ENCODE assay signal across 9 mouse cellular contexts in genomic region chr7:81858236-81858635, GRCm38 (mm10). TPM values are rescaled to one million over a fixed set of nuclear protein-coding genes. Genes with fewer than 3 reads are reported as not detected.
DNase-seq lines count a peak whose midpoint lies in the region; ATAC-seq and TF ChIP-seq lines count a peak whose summit lies in the region.
"Had no signal": no experiment of that assay in that cellular context is flagged by ENCODE, and none has a peak within 500 bp of the region (broad histone marks: within the 10 kb centered on the region; RNA-seq: fewer than 3 reads in every experiment).

No protein-coding gene starts in this region.

- H3K4me2 ChIP-seq in heart, embryonic 15.5 days = peak overlapping the region; percentile 92
- peak overlapping the region; percentile 96 for H3K4me2 ChIP-seq in hindbrain, embryonic 14.5 days (replicated peaks)
- H3K4me2 ChIP-seq in midbrain, embryonic 14.5 days (ENCODE audit: low read length) = peak overlapping the region; percentile 96

- H3K9ac ChIP-seq in heart, embryonic 15.5 days = 0 out of 2 replicates have a peak overlapping the region, but pooled peaks have one; percentile 16
- H3K9ac ChIP-seq in hindbrain, embryonic 14.5 days = peak overlapping the region; percentile 78; the same call in 1 of the 2 replicates
- peak overlapping the region; percentile 72; the same call in 1 of the 2 replicates for H3K9ac ChIP-seq in midbrain, embryonic 14.5 days (replicated peaks; ENCODE audit: low read length)

- ATAC-seq in heart, embryonic 15.5 days (replicated peaks; ENCODE audit: insufficient number of reproducible peaks, insufficient read depth, low FRiP score, low read depth) = no peak
- ATAC-seq in hindbrain, embryonic 14.5 days (ENCODE audit: low FRiP score) = no peak
- no peak for ATAC-seq in midbrain, embryonic 14.5 days (ENCODE audit: low FRiP score, low TSS enrichment)
- ATAC-seq in frontal cortex, adult (ENCODE audit: low TSS enrichment) = no peak

- peaks cover 57% of the 10 kb centered on the region for H3K4me1 ChIP-seq in heart, embryonic 15.5 days (replicated peaks)
- H3K4me1 ChIP-seq in cortical plate, adult 2 months (ENCODE audit: control insufficient read depth, insufficient read depth, low read length) = peaks cover 11% of the 10 kb centered on the region
- H3K4me1 ChIP-seq in hindbrain, embryonic 14.5 days (replicated peaks; ENCODE audit: control insufficient read depth, insufficient read depth, low read length) = peaks cover 23% of the 10 kb centered on the region
- H3K4me1 ChIP-seq in midbrain, embryonic 14.5 days (ENCODE audit: control insufficient read depth, insufficient read depth, low read length) = peaks cover 17% of the 10 kb centered on the region; the same call in 1 of the 2 replicates

- 18% methylated on average over 9 of the region's 9 CpGs for whole genome bisulfite sequencing in heart, embryonic 15.5 days
- WGBS in hindbrain, embryonic 14.5 days = 7% methylated on average over 9 of the region's 9 CpGs
- WGBS in midbrain, embryonic 14.5 days = 7% methylated on average over 9 of the region's 9 CpGs

- no peak overlapping the region for H3K27ac ChIP-seq in heart, embryonic 15.5 days
- no peak overlapping the region for H3K27ac ChIP-seq in cortical plate, adult 2 months (ENCODE audit: insufficient read depth, low read length)
- H3K27ac ChIP-seq in hindbrain, embryonic 14.5 days = no peak overlapping the region
- H3K27ac ChIP-seq in midbrain, embryonic 14.5 days (replicated peaks; ENCODE audit: low read depth, low read length) = no peak overlapping the region

- no peaks in the 10 kb centered on the region for H3K36me3 ChIP-seq in heart, embryonic 15.5 days
- H3K36me3 ChIP-seq in hindbrain, embryonic 14.5 days (replicated peaks; ENCODE audit: control insufficient read depth, insufficient read depth) = no peaks in the 10 kb centered on the region
- no peaks in the 10 kb centered on the region for H3K36me3 ChIP-seq in midbrain, embryonic 14.5 days (ENCODE audit: control insufficient read depth, insufficient read depth, low read length)

- no peaks in the 10 kb centered on the region for H3K9me3 ChIP-seq in heart, embryonic 15.5 days (replicated peaks)
- H3K9me3 ChIP-seq in hindbrain, embryonic 14.5 days (ENCODE audit: control insufficient read depth, low read length) = no peaks in the 10 kb centered on the region
- no peaks in the 10 kb centered on the region for H3K9me3 ChIP-seq in midbrain, embryonic 14.5 days (ENCODE audit: control insufficient read depth, low read length)

- no peak for TF ChIP-seq CTCF in cortical plate, adult 2 months (IDR thresholded peaks at IDR 0.05; ENCODE audit: extremely low read depth, insufficient read depth, low read length)

- TF ChIP-seq POLR2A in cortical plate, adult 2 months (IDR thresholded peaks at IDR 0.05; ENCODE audit: extremely low read depth, insufficient read depth, low read length) = no peak

- no peaks in the 10 kb centered on the region for H3K27me3 ChIP-seq in heart, embryonic 15.5 days
- peaks cover 7% of the 10 kb centered on the region; the same call in 1 of the 2 replicates for H3K27me3 ChIP-seq in hindbrain, embryonic 14.5 days (ENCODE audit: control insufficient read depth, insufficient read depth, low read length)
- H3K27me3 ChIP-seq in midbrain, embryonic 14.5 days (ENCODE audit: control insufficient read depth, insufficient read depth, low read length) = peaks cover 12% of the 10 kb centered on the region; the same call in 1 of the 2 replicates

- no peak for DNase-seq in heart, postnatal 4 days
- DNase-seq in hindbrain, embryonic 14.5 days (ENCODE audit: low spot score) = no peak
- no peak for DNase-seq in midbrain, embryonic 14.5 days
- no peak for DNase-seq in spleen, adult 18-20 months
- DNase-seq in cerebellum, adult 11-12 months = no peak
- DNase-seq: kidney, adult 8-10 months had no signal

- H3K4me3 ChIP-seq in heart, embryonic 15.5 days = peak overlapping the region; percentile 72
- H3K4me3 ChIP-seq in cortical plate, adult 2 months (ENCODE audit: insufficient read depth, low read length) = peak overlapping the region; percentile 53; the same call in 1 of the 2 replicates
- 0 out of 2 replicates have a peak overlapping the region, but pooled peaks have one; percentile 71 for H3K4me3 ChIP-seq in hindbrain, embryonic 14.5 days (replicated peaks; ENCODE audit: low read length)
- 0 out of 2 replicates have a peak overlapping the region, but pooled peaks have one; percentile 57 for H3K4me3 ChIP-seq in midbrain, embryonic 14.5 days (replicated peaks; ENCODE audit: low read depth, low read length)

RNA-seq across cellular contexts. Expression of gene Tm6sf1, which starts 0.6 kb away (rescaled TPM):
- polyA plus RNA-seq in heart, embryonic 15.5 days (2015; fragmentation: Nextera tagmentation; extraction: Ambion mirVana) = 28.2 and 33.6 TPM in 2 replicates
- total RNA-seq in heart, postnatal 4 days (2021) = 10 to 100 TPM; 11.8 to 20.6 TPM
- polyA plus RNA-seq in cortical plate, adult 2 months (2012; rRNA removed) = 37.1 and 43.4 TPM in 2 replicates
- 14.7 and 15.0 TPM in 2 replicates for polyA plus RNA-seq in hindbrain, embryonic 14.5 days (2014; fragmentation: Nextera tagmentation; extraction: Ambion mirVana)
- 6.7 and 10.9 TPM in 2 replicates for polyA plus RNA-seq in midbrain, embryonic 14.5 days (2014; fragmentation: Nextera tagmentation; extraction: Ambion mirVana)

RNA-seq across cellular contexts. Expression of gene Gm10160, which starts 2.6 kb away (rescaled TPM):
- polyA plus RNA-seq in heart, embryonic 15.5 days (2015; fragmentation: Nextera tagmentation; extraction: Ambion mirVana) = not detected in 2 replicates
- total RNA-seq in heart, postnatal 4 days (2021) = not detected
- not detected in 2 replicates for polyA plus RNA-seq in cortical plate, adult 2 months (2012; rRNA removed)
- polyA plus RNA-seq in hindbrain, embryonic 14.5 days (2014; fragmentation: Nextera tagmentation; extraction: Ambion mirVana) = not detected in 2 replicates
- polyA plus RNA-seq in midbrain, embryonic 14.5 days (2014; fragmentation: Nextera tagmentation; extraction: Ambion mirVana) = not detected in 2 replicates

RNA-seq across cellular contexts. Expression of gene Btbd1, which starts 29.0 kb away (rescaled TPM):
- polyA plus RNA-seq in heart, embryonic 15.5 days (2015; fragmentation: Nextera tagmentation; extraction: Ambion mirVana) = 83.1 and 85.4 TPM in 2 replicates
- total RNA-seq in heart, postnatal 4 days (2021) = 100 to 1,000 TPM; 128 to 133 TPM
- polyA plus RNA-seq in cortical plate, adult 2 months (2012; rRNA removed) = 99.6 and 99.9 TPM in 2 replicates
- polyA plus RNA-seq in hindbrain, embryonic 14.5 days (2014; fragmentation: Nextera tagmentation; extraction: Ambion mirVana) = 132 and 145 TPM in 2 replicates
- polyA plus RNA-seq in midbrain, embryonic 14.5 days (2014; fragmentation: Nextera tagmentation; extraction: Ambion mirVana) = 87.9 and 134 TPM in 2 replicates

Comparison
In these comparisons a context has a peak if more than half of its experiments do, and no peak if none do; other contexts are left out.
1. H3K9ac ChIP-seq: peak in every context shown above with its lines; median percentile 78 in hindbrain, embryonic 14.5 days; 72 in midbrain, embryonic 14.5 days; 16 in heart, embryonic 15.5 days.